Mouse (Mus musculus) T-cell, adult 2 months (primary cell): Measurements from ENCODE around the gene Pex5.
"Not testable (repeated sequence)": the region's sequence is repeated elsewhere in the genome, so short reads cannot be mapped to it uniquely, and the experiment has no call there.

Experiments used
- DNase-seq: peaks from one replicate; pipeline ENCODE4 v3.0.0; 2022; ENCODE audit warnings: low spot score

The Pex5 gene

DNA sequence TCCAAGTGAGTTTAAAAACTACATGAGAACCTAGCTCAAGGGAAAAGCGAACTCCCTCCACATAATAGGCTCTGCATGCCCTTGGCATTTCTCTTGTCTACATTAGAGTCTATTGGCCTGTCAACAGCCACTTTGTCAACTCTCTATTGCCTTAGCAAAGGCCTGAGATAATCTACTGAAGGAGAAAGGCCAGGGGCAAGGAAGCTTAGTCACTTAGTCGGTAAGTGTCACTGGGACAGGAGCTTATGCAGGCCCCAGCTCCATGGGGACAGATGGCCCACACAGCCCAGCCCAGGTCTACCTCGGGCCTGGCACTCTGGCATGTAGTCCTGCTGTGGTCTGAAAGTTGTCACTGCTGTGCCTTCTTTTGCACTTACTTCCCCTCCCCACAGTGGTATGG, 11.7 kb upstream of the Pex5 start:
- no peak for DNase-seq

- no peak for DNase-seq
These were observed 10.7 kb upstream of the Pex5 start for GRCm38 (mm10) chr6:124425523-124425922.

- DNase-seq, result peak; percentile 18
These were observed 10.2 kb upstream of the Pex5 start for GRCm38 (mm10) chr6:124425042-124425441.

DNA sequence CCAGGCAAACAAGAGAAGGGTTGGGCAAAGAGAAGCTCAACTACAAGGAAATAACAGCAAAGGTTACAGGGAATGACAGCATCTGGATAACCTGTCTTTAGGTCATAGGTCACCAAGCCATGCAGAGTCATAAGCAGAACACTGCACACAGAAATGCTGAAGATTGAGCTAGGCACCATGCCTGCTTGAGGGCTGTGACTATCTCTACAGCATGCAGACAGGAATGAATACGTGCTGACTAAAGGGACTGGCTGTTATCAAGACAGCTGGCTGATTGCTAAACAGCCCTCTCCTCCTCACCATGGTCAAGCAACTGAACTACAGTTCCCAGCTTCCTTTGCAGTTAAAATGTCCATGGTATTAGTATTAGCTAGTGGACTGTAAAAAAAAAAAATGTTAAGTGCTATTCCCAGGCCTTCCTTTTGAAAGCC, 9.2 kb upstream of the Pex5 start:
- no peak for DNase-seq

DNA sequence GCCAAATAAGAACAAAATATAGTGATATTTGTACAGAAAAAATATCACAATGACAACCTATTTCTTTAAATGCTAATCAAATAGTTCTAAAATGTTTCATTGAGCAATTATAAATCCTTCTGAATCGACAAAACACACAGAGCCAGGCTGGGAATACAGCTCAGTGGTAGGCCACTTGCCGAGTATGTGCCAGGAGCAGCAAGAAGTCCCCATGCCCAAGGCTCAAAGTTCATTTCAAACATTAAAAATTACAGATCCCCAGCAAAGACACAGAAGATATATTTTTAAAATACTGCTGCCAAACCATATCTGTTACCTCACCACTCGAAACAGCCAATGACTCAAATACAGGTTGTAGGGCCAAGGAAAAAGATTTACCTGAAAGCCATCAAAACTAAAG, 3.8 kb upstream of the Pex5 start:
- no peak for DNase-seq

- DNase-seq, result peak; percentile 76
These were observed 651 bp upstream of the Pex5 start for GRCm38 (mm10) chr6:124415347-124416088.

DNA sequence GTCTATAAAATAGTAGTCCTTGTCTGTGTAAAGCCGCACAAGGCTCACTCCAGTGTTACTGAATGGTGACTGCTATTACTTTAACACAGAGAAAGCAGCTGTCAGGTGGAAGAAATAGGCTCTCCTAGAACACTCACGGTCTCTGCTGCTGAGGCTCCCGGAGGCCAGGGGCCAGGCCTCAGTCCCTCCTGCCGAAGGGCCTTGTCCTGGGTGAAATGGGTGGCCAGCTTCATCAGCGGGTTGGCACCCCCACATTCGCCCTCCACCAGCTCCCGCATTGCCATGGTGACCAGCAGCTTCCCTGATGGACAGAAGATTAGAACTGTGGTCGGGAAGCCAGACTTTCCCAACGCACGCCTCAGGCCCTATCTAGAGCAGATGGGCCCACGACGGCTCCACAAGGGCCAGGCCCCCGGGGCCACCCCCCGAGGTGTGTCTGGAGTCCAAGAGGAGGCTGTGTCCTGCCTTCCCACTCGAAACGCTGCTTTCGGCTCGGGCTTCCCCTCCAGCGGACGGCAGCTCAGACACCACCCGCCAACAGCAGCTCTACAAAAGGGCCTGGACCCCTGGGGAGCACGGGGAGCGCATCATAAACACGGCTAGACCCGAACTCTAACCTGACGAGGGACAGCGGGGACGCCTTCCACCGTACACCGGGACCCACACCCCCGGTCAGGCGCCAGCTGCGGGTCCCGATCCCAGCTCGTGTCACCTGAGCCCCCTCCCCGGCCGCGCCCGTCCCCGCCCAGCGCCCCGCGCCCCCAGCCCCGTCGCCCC, 529 bp downstream of the Pex5 start:
- DNase-seq, result peak; percentile 49

- DNase-seq, result no peak
These were observed 1.1 kb downstream of the Pex5 start for GRCm38 (mm10) chr6:124413770-124414149.

DNA sequence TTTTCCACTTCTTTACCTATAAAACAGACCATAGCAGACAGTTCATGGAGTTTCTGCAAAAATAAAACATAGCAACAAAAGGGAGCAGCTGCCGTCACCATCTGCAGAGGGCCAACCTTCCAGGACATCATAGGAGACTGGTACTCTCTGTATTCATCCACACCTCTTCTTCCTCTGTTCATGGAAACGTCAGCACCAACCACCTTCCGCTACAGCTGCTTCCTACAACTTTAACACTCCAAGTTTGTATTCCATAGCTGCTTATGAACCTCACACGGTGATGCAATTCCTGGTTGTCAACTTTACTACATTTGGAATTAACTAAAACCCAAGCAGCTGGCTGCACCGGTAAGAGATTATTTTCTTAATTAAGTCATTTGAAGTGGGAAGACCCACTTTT, 6.5 kb downstream of the Pex5 start:
- no peak for DNase-seq

- no peak for DNase-seq
These were observed 7.7 kb downstream of the Pex5 start for GRCm38 (mm10) chr6:124407180-124407579.

- no peak for DNase-seq
These were observed 8.5 kb downstream of the Pex5 start for GRCm38 (mm10) chr6:124406326-124406725.

GRCm38 (mm10) chr6:124399738-124400137, 15.1 kb downstream of the Pex5 start:
- no peak for DNase-seq

- not testable (repeated sequence) for DNase-seq
These were observed 19.9 kb downstream of the Pex5 start for GRCm38 (mm10) chr6:124394991-124395390.

GRCm38 (mm10) chr6:124380142-124380541, 34.7 kb downstream of the Pex5 start:
- DNase-seq, result peak; percentile 66

- peak; percentile 54 for DNase-seq
These were observed 35.5 kb downstream of the Pex5 start for GRCm38 (mm10) chr6:124379331-124379730.

DNA sequence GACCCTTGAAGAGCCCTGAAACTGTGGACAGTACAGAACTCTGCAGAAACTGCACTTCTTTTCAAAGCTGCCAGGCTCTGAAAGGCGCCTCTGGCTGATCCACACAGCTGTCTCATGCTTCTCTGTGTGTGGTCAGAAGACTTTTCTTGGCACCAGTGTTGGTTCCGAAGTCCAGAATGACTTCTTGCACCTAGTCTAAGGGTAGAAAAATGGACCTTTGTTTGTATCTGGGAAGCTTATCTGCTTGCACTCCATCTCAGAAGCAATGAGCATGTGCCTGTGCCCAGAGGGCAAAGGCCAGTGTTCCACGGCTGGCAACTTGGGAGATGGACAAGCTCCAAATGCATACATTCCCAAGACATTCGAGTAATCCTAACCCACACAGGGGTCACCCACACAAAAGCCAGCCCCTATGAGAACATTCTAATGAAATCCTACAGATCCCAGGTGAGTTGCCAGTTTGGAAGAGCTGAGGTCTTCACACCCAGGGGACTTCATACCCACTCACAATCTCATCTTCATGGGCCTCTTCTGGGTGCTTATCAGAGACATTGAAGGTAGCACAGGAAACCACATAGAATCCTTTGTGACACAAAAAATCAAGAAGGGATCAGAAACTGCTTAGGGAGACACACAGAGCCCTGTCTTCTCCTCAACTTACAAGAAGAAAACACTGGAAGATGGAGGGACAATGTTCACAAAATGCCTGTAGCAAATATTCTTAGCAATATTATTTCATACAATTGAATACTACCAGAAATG, 37.2 kb downstream of the Pex5 start:
- DNase-seq, result no peak

- DNase-seq, result peak; percentile 17
These were observed 38.6 kb downstream of the Pex5 start for GRCm38 (mm10) chr6:124376311-124376710.

GRCm38 (mm10) chr6:124375435-124375884, 39.4 kb downstream of the Pex5 start:
- DNase-seq, result peak; percentile 95

GRCm38 (mm10) chr6:124374683-124375082, 40.2 kb downstream of the Pex5 start:
- DNase-seq, result no peak

DNA sequence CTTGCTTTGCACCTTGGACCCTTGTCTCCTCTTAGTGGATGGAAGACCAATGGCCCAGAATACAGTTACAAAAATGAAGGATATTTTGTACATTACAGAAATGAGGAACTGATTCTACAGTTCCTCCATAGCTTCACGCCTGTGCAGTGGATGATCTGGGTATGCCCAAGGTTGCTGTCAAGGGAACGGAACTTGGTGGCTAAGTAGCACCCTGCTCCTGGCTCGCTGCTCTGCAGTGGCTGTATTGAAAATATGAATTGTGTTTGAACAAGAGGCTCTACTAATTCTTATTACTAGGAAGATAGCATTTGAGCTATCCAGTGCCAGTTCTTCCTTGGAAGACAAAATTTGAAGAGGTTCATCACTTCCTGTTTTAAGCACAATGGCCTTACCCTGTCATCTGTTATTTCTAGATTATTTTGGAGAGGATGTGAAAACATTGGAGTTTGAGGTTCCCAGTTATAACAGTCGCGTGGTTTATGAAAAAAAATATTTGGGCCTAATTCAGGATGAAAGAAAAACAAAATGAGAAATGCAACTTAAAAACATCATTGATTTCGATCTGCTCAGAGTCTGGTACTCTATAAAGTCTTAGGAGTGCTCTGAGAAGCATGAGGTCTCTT, 41.2 kb downstream of the Pex5 start:
- DNase-seq, result no peak

DNA sequence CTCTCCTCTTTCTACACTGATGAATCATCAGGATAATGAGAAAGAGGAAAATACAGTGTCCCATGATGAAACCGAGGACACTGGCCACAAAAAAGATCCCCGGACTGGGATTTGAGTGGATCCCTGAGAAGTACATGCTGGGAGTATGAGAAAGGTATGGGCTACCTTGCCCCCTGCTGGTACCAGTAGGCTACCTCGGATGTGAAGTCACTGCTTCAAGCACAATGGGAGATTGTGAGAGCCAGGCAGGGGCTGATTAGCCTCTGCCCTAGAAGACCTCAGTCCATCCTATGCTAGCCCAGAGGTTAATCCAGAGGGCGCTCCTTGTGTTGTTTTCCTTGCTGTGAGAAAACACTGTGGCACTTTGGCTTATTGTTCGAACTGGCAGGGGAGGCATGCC, 50.5 kb downstream of the Pex5 start:
- DNase-seq, result no peak

DNA sequence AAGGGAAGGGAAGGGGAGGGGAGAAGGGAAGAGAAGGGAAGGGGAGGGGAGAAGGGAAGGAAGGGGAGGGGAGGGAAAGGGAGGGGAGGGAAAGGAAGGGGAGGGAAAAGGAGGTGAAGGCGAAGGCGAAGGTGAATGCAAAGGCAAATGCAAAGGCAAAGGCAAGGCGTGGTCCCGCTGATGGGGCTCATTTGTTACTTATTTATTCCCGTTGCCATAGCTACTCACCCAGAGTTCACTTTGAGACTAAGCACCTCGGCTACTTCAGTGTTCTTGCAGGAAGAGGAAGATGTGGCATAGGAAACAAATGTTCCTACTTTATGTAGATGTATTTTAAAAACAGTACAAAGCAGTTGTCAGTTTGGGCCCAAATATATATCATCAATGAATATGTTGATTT, 54.3 kb downstream of the Pex5 start:
- DNase-seq, result peak; percentile 65
